In the genomic region with DNA sequence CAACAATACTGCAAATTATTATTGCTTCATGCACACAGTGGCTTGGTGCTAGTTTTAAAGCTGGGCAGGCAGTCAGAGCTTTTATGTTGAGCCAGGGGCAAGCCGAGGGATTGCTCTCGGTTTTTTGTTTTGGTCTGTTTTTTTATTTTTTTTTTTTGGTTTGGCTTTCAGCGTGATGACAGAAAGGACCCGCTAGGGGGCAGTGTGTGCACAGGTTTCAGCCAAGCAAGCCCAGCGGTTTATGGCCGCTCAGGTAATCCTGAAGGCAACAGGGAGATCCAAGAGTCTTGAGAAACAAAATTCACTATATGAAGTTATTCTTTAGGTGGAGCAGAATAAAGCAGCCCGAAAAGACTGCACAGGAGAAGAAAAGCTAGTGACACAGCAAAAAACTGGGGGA, we compare ENCODE assay signal across 9 mouse cellular contexts.
DNase-seq lines count a peak whose midpoint lies in the region; ATAC-seq and TF ChIP-seq lines count a peak whose summit lies in the region.
"Had no signal": no experiment of that assay in that cellular context is flagged by ENCODE, and none has a peak within 500 bp of the region (broad histone marks: within the 10 kb centered on the region; RNA-seq: fewer than 3 reads in every experiment).

No protein-coding gene starts in this region.

- no peaks in the 10 kb centered on the region for H3K36me3 ChIP-seq in E14TG2a.4 (ENCODE audit: insufficient read depth, low read length)
- H3K36me3 ChIP-seq in embryonic facial prominence, embryonic 13.5 days, result no peaks in the 10 kb centered on the region
- H3K36me3 ChIP-seq in heart, embryonic 15.5 days, result no peaks in the 10 kb centered on the region
- H3K36me3 ChIP-seq: limb, embryonic 12.5 days had no signal

- no peak overlapping the region for H3K4me3 ChIP-seq in E14TG2a.4 (replicated peaks; ENCODE audit: low read length)
- no peak overlapping the region for H3K4me3 ChIP-seq in embryonic facial prominence, embryonic 13.5 days
- H3K4me3 ChIP-seq in heart, embryonic 15.5 days, result no peak overlapping the region
- H3K4me3 ChIP-seq: limb, embryonic 12.5 days had no signal

- peak; percentile 74 for TF ChIP-seq CTCF in E14TG2a.4 (conservative IDR thresholded peaks at IDR 0.05; ENCODE audit: low read length)

- peak overlapping the region; percentile 37 for H3K4me2 ChIP-seq in embryonic facial prominence, embryonic 13.5 days
- H3K4me2 ChIP-seq in heart, embryonic 15.5 days, result peak overlapping the region; percentile 51
- H3K4me2 ChIP-seq: limb, embryonic 12.5 days had no signal

- H3K9ac ChIP-seq in embryonic facial prominence, embryonic 13.5 days, result no peak overlapping the region
- H3K9ac ChIP-seq in heart, embryonic 15.5 days, result no peak overlapping the region
- H3K9ac ChIP-seq: limb, embryonic 12.5 days had no signal

- no peak for ATAC-seq in embryonic facial prominence, embryonic 13.5 days (ENCODE audit: insufficient number of reproducible peaks, insufficient read depth, low FRiP score, low TSS enrichment, low read depth)
- no peak for ATAC-seq in heart, embryonic 15.5 days (replicated peaks; ENCODE audit: insufficient number of reproducible peaks, insufficient read depth, low FRiP score, low read depth)

- peak; percentile 71 for DNase-seq in adrenal gland, postnatal 25 days
- peak; percentile 87 for DNase-seq in kidney, postnatal 10 days
- DNase-seq in lung, adult 18-20 months, result peak; percentile 41 to 55
- peak; percentile 43 for DNase-seq in retina, adult 2 months (ENCODE audit: low read depth, low spot score)
- DNase-seq in urinary bladder, postnatal 25 days (ENCODE audit: low spot score), result peak; percentile 77

- H3K27ac ChIP-seq in embryonic facial prominence, embryonic 13.5 days, result no peak overlapping the region
- no peak overlapping the region for H3K27ac ChIP-seq in heart, embryonic 15.5 days
- H3K27ac ChIP-seq: limb, embryonic 12.5 days had no signal

- H3K27me3 ChIP-seq in E14TG2a.4 (ENCODE audit: insufficient read depth, low read length), result peaks cover 5% of the 10 kb centered on the region; the same call in 1 of the 2 replicates
- H3K27me3 ChIP-seq in embryonic facial prominence, embryonic 13.5 days, result peaks cover 10% of the 10 kb centered on the region
- no peaks in the 10 kb centered on the region for H3K27me3 ChIP-seq in heart, embryonic 15.5 days

- no peaks in the 10 kb centered on the region for H3K9me3 ChIP-seq in E14TG2a.4 (ENCODE audit: low read length)
- no peaks in the 10 kb centered on the region for H3K9me3 ChIP-seq in embryonic facial prominence, embryonic 13.5 days
- no peaks in the 10 kb centered on the region for H3K9me3 ChIP-seq in heart, embryonic 15.5 days (replicated peaks)
- H3K9me3 ChIP-seq: limb, embryonic 12.5 days had no signal

- WGBS in embryonic facial prominence, embryonic 13.5 days, result 2% methylated on average over 7 of the region's 7 CpGs
- 2% methylated on average over 7 of the region's 7 CpGs for WGBS in heart, embryonic 15.5 days

- H3K4me1 ChIP-seq in E14TG2a.4 (replicated peaks; ENCODE audit: low read depth, low read length), result peaks cover 18% of the 10 kb centered on the region
- peaks cover 20% of the 10 kb centered on the region for H3K4me1 ChIP-seq in embryonic facial prominence, embryonic 13.5 days
- peaks cover 12% of the 10 kb centered on the region for H3K4me1 ChIP-seq in heart, embryonic 15.5 days (replicated peaks)
